Mouse (Mus musculus) brain, embryonic 14.5 days (tissue): Measurements from ENCODE around the gene Cntrl.

ENCODE experiments used
- CTCF ChIP-seq: fragments of 200-500 bp; IDR thresholded peaks from 2 replicates; pipeline ENCODE4 v1.5.1; 2012; ENCODE audit warnings: inconsistent platforms, mild to moderate bottlenecking, moderate library complexity, borderline replicate concordance; ENCODE audit not compliant: insufficient read depth, insufficient read length; ENCODE audit errors: extremely low read depth
- POLR2A ChIP-seq: fragments of 200-500 bp; IDR thresholded peaks from 2 replicates; pipeline ENCODE4 v1.6.1; 2012; ENCODE audit warnings: mild to moderate bottlenecking, inconsistent platforms, borderline replicate concordance; ENCODE audit not compliant: poor library complexity, insufficient read depth, insufficient read length, severe bottlenecking; ENCODE audit errors: extremely low read depth

GRCm38 (mm10) chr2:35199971-35200897 is 90.9 kb downstream of the Cntrl start:
- TF ChIP-seq CTCF = no peak
- TF ChIP-seq POLR2A = no peak
